In the genomic region with DNA sequence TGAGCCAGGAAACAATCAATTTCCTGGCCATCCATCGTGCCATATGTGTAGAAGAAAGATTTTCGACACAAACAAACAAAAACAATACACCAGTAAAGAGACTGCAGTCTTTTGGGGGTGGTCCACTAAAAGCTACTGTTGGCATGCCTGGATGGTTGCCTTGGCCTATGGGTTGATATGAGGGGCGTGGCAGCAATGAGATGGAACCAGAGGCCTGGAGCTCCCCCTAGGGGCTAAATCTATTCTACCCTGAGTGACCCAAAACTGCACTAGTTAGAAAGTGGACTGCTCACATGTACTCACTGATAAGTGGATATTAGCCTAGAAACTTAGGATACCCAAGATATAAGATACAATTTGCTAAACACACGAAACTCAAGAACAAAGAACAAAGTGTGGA, we compare ENCODE assay signal across 9 mouse cellular contexts.
DNase-seq lines count a peak whose midpoint lies in the region; ATAC-seq and TF ChIP-seq lines count a peak whose summit lies in the region.
"Had no signal": no experiment of that assay in that cellular context is flagged by ENCODE, and none has a peak within 500 bp of the region (broad histone marks: within the 10 kb centered on the region; RNA-seq: fewer than 3 reads in every experiment).

No protein-coding gene starts in this region.

- no peaks in the 10 kb centered on the region for H3K36me3 ChIP-seq in liver, embryonic 12.5 days
- no peaks in the 10 kb centered on the region for H3K36me3 ChIP-seq in small intestine, adult 2 months (ENCODE audit: control insufficient read depth, insufficient read depth, low read length)
- no peaks in the 10 kb centered on the region for H3K36me3 ChIP-seq in midbrain, embryonic 11.5 days (ENCODE audit: control insufficient read depth, insufficient read depth, low read length)

- 16% methylated on average over 4 of the region's 4 CpGs for WGBS in liver, embryonic 12.5 days (ENCODE audit: insufficient replicate concordance)
- 51% methylated on average over 4 of the region's 4 CpGs for WGBS in small intestine, adult 2 months
- 59% methylated on average over 4 of the region's 4 CpGs for WGBS in midbrain, embryonic 11.5 days

- H3K9ac ChIP-seq in liver, embryonic 12.5 days: no peak overlapping the region
- H3K9ac ChIP-seq in midbrain, embryonic 11.5 days (ENCODE audit: low read length): no peak overlapping the region

- no peak overlapping the region for H3K4me2 ChIP-seq in liver, embryonic 12.5 days
- H3K4me2 ChIP-seq in midbrain, embryonic 11.5 days: no peak overlapping the region

- no peaks in the 10 kb centered on the region for H3K27me3 ChIP-seq in liver, embryonic 12.5 days (replicated peaks)
- no peaks in the 10 kb centered on the region for H3K27me3 ChIP-seq in small intestine, adult 2 months (ENCODE audit: control insufficient read depth, insufficient read depth, low read length)
- no peaks in the 10 kb centered on the region for H3K27me3 ChIP-seq in midbrain, embryonic 11.5 days (ENCODE audit: control insufficient read depth, insufficient read depth, low read length)

- H3K9me3 ChIP-seq in liver, embryonic 12.5 days (replicated peaks): no peaks in the 10 kb centered on the region
- no peaks in the 10 kb centered on the region for H3K9me3 ChIP-seq in midbrain, embryonic 11.5 days (ENCODE audit: control insufficient read depth, low read length)

- peak; percentile 70; the same call in 1 of the 2 replicates for TF ChIP-seq CTCF in small intestine, adult 2 months (IDR thresholded peaks at IDR 0.05; ENCODE audit: extremely low read depth, insufficient read length, insufficient replicate concordance, low read depth, low read length)

- H3K4me1 ChIP-seq in liver, embryonic 12.5 days: peaks cover 19% of the 10 kb centered on the region
- H3K4me1 ChIP-seq in small intestine, adult 2 months (ENCODE audit: control insufficient read depth, insufficient read depth, insufficient read length, low read length): no peaks in the 10 kb centered on the region
- no peaks in the 10 kb centered on the region for H3K4me1 ChIP-seq in midbrain, embryonic 11.5 days (ENCODE audit: control insufficient read depth, insufficient read depth, low read length)

- peak; percentile 79; the same call in 1 of the 2 replicates for ATAC-seq in liver, embryonic 12.5 days
- no peak for ATAC-seq in midbrain, embryonic 11.5 days (ENCODE audit: low FRiP score)

- TF ChIP-seq POLR2A in small intestine, adult 2 months (IDR thresholded peaks at IDR 0.05; ENCODE audit: low read depth, low read length): no peak

- H3K27ac ChIP-seq in liver, embryonic 12.5 days: no peak overlapping the region
- no peak overlapping the region for H3K27ac ChIP-seq in small intestine, adult 2 months (ENCODE audit: insufficient read depth, low read depth, low read length)
- H3K27ac ChIP-seq in midbrain, embryonic 11.5 days (ENCODE audit: low read depth, low read length): no peak overlapping the region

- no peak overlapping the region for H3K4me3 ChIP-seq in liver, embryonic 12.5 days
- no peak overlapping the region for H3K4me3 ChIP-seq in small intestine, adult 2 months (ENCODE audit: low read depth, low read length)
- no peak overlapping the region for H3K4me3 ChIP-seq in midbrain, embryonic 11.5 days (ENCODE audit: low read depth, low read length)
- H3K4me3 ChIP-seq: erythroblast, embryonic 14.5 days had no signal

- peak; percentile 18 for DNase-seq in ovary, postnatal 14 days (ENCODE audit: low spot score)
- no peak for DNase-seq in ovary, postnatal 10 days (ENCODE audit: low spot score)
- peak; percentile 89 for DNase-seq in adipocyte (ENCODE audit: low spot score)
- DNase-seq in embryo, embryonic 10.5 days (ENCODE audit: low spot score): peak; percentile 64
- DNase-seq in kidney, adult 8-10 months: peak; percentile 10 to 64
- DNase-seq in midbrain, embryonic 11.5 days (ENCODE audit: low spot score, missing footprints): no peak

Comparison
In these comparisons a context has a peak if more than half of its experiments do, and no peak if none do; other contexts are left out.
1. DNase-seq: peak in ovary, postnatal 14 days (single experiment), adipocyte (single experiment), embryo, embryonic 10.5 days (single experiment) and kidney, adult 8-10 months (2 of 2); none in ovary, postnatal 10 days (single experiment) and midbrain, embryonic 11.5 days (single experiment).